Mouse (Mus musculus) spleen, adult 12 weeks (tissue): Measurements from ENCODE around the gene Gnai2.
"Not testable (repeated sequence)": the region's sequence is repeated elsewhere in the genome, so short reads cannot be mapped to it uniquely, and the experiment has no call there.

ENCODE experiments used
- DNase-seq: peaks from one replicate; pipeline ENCODE4 v3.0.0; 2022; ENCODE audit warnings: low spot score

The Gnai2 gene

GRCm38 (mm10) chr9:107586974-107587832 lies 48.0 kb downstream of the Gnai2 start, which contains the start of gene Ifrd2:
TSS of gene Ifrd2 (plus strand) at chr9:107587642.
- DNase-seq: peak; percentile 92

- DNase-seq: no peak
Measured at GRCm38 (mm10) chr9:107586504-107586903, 48.7 kb downstream of the Gnai2 start.

- no peak for DNase-seq
Measured at GRCm38 (mm10) chr9:107583174-107583573, 52.0 kb downstream of the Gnai2 start.

GRCm38 (mm10) chr9:107582509-107583062 lies 52.6 kb downstream of the Gnai2 start:
- DNase-seq: no peak

- DNase-seq: no peak
Measured at GRCm38 (mm10) chr9:107581584-107581983, 53.6 kb downstream of the Gnai2 start.

GRCm38 (mm10) chr9:107580501-107581317 lies 54.5 kb downstream of the Gnai2 start, which contains the start of gene Hyal3:
TSS of gene Hyal3 (plus strand) at chr9:107580818.
- peak; percentile 76 for DNase-seq

GRCm38 (mm10) chr9:107579023-107579900 lies 55.9 kb downstream of the Gnai2 start:
- no peak for DNase-seq

- no peak for DNase-seq
Measured at GRCm38 (mm10) chr9:107578587-107578986, 56.6 kb downstream of the Gnai2 start, which contains the start of gene Naa80. TSS of gene Naa80 (plus strand) at chr9:107578887.

- no peak for DNase-seq
Measured at GRCm38 (mm10) chr9:107577871-107578270, 57.3 kb downstream of the Gnai2 start.

GRCm38 (mm10) chr9:107576357-107577107 lies 58.6 kb downstream of the Gnai2 start, which contains the start of gene Hyal1:
TSS of gene Hyal1 (plus strand) at chr9:107576927.
- DNase-seq: peak; percentile 64

GRCm38 (mm10) chr9:107575579-107576356 lies 59.4 kb downstream of the Gnai2 start:
- no peak for DNase-seq

GRCm38 (mm10) chr9:107573774-107574173 lies 61.4 kb downstream of the Gnai2 start:
- DNase-seq: not testable (repeated sequence)

GRCm38 (mm10) chr9:107572327-107572662 lies 62.9 kb downstream of the Gnai2 start:
- no peak for DNase-seq

GRCm38 (mm10) chr9:107571534-107572326 lies 63.4 kb downstream of the Gnai2 start:
- DNase-seq: no peak

- no peak for DNase-seq
Measured at GRCm38 (mm10) chr9:107570845-107571244, 64.3 kb downstream of the Gnai2 start.

- no peak for DNase-seq
Measured at GRCm38 (mm10) chr9:107570016-107570415, 65.2 kb downstream of the Gnai2 start.

- no peak for DNase-seq
Measured at GRCm38 (mm10) chr9:107569270-107569669, 65.9 kb downstream of the Gnai2 start.

GRCm38 (mm10) chr9:107568331-107569261 lies 66.6 kb downstream of the Gnai2 start:
- DNase-seq: peak; percentile 88
